Mouse (Mus musculus) yolk sac, embryonic 10.5 days (tissue): ENCODE measurements around the gene Gm9758.
"Not testable (repeated sequence)": the region's sequence is repeated elsewhere in the genome, so short reads cannot be mapped to it uniquely, and the experiment has no call there.

Experiments
- DNase-seq: peaks from one replicate; pipeline ENCODE4 v3.0.0-alpha.2; 2017; ENCODE audit warnings: low spot score

Gene Gm9758

DNA sequence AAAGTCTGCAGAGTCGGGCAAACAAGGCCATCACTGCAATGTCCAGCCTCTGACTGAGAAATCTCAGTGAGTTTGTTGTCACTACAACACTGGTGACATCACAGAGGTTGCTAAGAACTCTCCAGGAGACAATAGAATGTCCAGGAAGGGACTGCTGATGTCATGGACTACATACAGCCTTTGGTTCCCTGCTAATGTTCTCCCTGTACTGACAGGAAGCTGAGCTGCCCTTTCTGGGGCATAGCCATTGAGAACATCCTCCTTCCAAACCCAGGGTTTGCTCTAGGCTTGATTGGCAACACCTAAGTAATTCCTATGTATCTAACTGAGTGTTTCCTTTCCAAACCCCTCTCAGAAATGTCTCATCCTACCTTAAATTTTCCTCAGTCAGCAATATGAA is at the start of gene Gm9758:
Gene Gm9758, minus strand, starts transcription at position 101 of the 400 bp plus-strand sequence.
- not testable (repeated sequence) for DNase-seq

- peak; percentile 5 for DNase-seq
Measured at GRCm38 (mm10) chr5:14963821-14964220, 49.1 kb upstream of the Gm9758 start.

- not testable (repeated sequence) for DNase-seq
Measured at GRCm38 (mm10) chr5:14961502-14961901, 46.8 kb upstream of the Gm9758 start.

DNA sequence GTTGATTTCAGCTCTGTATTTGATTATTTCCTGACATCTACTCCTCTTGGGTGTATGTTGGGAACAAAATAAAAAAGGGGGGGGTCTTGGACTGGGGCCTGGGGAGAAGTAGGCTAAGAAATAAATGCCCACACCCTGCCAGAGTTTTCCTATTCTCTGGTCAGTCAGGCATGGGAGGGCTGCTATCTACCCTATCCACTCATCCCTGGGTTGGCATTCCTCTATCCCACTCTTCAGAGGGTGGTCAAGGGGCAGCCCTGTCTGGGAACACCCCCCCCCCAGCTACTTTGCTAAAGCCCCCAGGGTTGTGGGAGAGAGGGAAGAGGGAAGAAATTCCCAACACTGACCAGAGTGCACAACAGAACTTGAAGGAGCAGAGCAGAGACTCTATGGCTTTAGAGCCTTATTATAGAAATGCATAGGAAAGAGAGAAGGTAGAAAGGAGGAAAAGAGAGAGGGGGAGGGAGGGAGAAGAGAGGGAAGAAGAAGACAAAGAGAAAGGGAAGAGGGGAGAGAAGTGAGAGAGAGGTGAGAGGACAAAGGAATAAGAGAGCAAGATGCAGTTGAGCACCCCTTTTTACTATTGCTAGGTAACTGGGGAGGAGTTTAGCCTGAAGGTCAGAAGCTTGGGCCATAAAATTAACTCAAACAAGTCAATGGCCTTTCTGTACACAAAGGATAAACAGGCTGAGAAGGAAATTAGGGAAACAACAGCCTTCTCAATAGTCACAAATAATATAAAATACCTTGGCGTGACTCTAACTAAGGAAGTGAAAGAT is 41.4 kb upstream of the Gm9758 start:
- peak; percentile 7 for DNase-seq

DNA sequence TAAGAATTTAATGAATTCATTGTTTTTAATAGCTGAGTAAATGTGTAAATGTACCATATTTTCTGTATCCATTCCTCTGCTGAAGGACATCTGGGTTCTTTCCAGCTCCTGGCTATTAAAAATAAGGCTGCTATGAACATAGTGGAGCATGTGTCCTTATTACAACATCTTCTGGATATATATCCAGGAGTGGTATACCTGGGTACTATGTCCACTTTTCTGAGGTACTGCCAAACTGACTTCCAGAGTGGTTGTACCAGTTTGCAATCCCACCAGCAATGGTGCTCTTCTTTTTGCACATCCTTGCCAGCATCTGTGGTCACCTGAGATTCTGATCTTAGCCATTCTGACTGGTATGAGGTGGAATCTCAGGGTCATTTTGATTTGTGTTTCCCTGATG is 38.9 kb upstream of the Gm9758 start:
- not testable (repeated sequence) for DNase-seq

- not testable (repeated sequence) for DNase-seq
Measured at GRCm38 (mm10) chr5:14952749-14953148, 38.0 kb upstream of the Gm9758 start.

DNA sequence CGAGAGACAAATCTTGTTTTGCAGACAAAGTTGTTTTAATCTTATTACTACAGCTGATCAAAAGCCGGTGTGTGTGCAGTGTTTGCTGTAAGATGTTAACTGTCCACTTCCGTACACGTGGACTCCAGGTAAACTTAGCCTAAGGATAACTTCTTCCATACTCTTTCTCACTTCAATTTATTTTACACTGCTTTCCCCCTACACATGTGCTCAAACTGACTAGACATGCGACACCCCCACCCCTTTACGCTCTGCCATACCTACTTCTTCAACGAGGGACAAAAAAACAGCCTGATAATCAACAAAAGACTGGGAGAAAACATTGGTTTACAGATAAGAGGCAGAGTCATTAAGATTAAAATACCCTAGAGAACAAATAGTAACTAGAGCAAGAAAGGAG is 37.1 kb upstream of the Gm9758 start:
- peak; percentile 9 for DNase-seq

DNA sequence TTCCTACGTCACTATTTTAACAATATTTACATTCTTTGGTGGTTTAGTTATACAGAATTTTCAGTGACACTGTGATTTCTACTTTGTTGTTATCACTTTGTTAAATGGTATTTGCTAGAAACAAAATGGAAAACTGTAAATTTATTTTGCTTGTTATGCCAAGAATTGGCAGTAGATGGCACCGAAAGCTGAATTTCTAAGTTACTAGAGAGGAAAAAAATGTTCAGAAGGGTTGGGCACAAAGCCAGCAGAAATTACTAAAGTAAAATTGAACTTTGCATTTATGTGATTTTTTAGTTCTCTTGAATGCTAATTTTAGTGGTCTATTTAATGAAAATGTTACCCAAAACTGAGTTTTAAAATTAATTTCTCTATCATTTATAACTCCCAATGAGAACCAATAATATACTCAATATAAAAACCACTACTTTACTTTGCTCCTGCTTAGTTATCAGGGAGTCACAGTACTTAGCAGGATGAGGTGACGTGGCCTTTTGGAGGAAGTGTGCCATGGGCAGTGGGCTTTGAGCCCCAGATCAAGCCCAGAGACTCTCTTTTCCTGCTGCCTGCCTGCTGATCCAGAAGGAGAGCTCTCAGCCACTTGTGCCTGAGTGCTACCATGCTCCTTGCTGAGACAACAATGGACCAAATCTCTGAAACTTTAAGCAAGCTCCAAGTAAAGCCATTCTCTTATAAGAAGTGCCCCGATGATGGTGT is 32.9 kb upstream of the Gm9758 start:
- DNase-seq = not testable (repeated sequence)

GRCm38 (mm10) chr5:14945524-14945923 is 30.8 kb upstream of the Gm9758 start:
- not testable (repeated sequence) for DNase-seq

DNA sequence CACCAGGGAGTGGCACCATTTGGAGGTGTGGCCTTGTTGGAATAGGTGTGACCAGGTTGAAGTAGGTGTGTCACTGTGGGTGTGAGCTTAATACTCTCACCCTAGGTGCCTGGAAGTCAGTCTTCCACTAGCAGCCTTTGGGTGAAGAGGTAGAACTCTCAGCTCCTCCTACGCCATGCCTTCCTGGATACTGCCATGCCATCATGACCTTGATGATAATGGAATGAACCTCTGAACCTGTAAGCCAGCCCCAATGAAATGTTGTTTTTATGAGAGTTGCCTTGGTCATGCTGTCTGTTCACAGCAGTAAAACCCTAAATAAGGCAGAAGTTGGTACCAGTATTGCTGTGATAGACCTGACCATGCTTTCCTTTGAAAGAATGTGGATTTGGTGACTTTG is 26.3 kb upstream of the Gm9758 start:
- not testable (repeated sequence) for DNase-seq

DNA sequence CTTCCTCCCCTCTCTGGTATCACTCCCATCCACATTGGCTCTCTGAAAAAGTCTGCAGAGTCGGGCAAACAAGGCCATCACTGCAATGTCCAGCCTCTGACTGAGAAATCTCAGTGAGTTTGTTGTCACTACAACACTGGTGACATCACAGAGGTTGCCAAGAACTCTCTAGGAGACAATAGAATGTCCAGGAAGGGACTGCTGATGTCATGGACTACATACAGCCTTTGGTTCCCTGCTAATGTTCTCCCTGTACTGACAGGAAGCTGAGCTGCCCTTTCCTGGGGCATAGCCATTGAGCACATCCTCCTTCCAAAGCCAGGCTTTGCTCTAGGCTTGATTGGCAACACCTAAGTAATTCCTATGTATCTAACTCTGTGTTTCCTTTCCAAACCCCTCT is 23.6 kb upstream of the Gm9758 start, which contains the start of gene Speer4e:
Gene Speer4e, minus strand, starts transcription at position 101 of the 400 bp plus-strand sequence.
- DNase-seq = not testable (repeated sequence)

DNA sequence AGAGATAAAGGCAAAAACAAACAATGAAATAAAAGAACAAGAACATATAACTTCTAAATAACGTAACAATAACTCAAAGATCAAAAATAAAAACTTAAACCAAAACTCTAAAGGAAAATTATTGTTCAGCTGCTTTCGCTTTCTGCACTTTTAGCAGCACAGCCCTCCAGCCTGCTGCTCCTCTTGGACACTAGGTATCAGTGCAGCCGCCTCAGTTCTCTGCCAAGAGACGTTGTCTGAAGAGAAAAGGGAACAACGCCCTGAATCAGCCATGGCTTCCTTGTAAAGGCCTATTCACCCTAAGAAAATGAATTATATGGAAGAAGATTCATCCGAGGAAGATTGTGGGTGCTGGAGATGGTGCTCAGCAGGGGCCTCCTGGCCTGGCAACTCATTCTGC is 19.0 kb upstream of the Gm9758 start:
- not testable (repeated sequence) for DNase-seq

DNA sequence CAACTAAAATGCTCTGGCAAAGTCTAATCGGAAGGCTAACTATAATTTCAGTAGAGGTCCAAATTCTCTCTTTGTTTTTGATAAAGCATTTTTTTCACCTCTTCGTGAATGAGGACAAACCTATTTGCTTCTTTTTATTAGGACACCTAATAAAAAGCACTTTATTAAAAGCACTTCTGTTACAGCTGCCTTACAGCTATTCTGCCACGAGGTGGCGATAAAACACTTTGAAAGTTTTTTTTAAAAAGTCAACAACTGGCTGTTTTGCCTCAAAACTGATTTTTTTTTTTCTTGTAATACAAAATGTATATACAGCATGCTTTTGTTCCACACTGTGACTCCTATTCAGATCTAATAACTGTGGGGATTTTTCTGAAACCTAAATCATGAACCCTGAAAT is 12.3 kb upstream of the Gm9758 start:
- DNase-seq = not testable (repeated sequence)

- not testable (repeated sequence) for DNase-seq
Measured at GRCm38 (mm10) chr5:14914361-14914760, 338 bp downstream of the Gm9758 start.

GRCm38 (mm10) chr5:14903539-14903938 is 11.2 kb downstream of the Gm9758 start:
- not testable (repeated sequence) for DNase-seq

DNA sequence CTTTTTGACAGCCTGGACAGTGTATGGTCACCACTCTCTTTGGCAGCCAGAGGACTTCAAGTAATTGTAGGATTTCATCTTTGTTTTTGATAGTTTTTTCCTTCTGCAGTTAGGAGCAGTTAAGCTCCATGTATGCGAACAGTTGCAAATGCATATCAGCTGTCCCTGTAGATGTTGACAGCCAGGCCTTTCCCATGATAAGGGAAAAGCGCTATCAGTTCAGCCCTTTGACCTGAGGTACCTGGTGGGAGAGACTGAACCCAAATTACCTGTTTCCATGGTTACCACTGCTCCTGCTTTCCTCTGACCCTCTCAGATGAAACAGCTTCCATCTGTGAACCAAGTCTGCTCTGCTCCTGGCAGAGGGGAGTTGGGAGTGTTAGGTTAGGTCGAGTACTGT is 22.5 kb downstream of the Gm9758 start:
- no peak for DNase-seq

DNA sequence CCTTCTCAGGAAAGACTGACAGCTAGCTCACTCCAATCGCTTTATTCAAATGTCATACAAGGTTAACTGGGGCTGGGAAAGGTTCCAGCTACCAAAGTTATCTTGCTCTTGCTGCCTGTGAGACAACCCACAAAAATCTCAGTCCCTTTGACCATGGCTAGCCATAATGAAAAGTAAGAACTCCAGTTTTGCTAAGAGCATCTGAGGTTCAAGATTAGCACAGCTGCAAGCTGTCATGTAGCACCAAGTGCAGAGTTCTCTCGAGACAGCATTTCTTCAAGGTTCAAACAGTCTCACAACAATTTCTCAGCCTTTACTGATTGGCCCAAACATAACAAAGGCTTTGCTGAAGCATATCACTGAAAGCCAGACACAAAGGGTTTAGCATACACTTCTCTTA is 29.4 kb downstream of the Gm9758 start:
- DNase-seq = not testable (repeated sequence)
